Mouse (Mus musculus): Measurements from ENCODE around the gene Izumo2.
A peak's percentile ranks its signal among the peaks of the same experiment; 100 is the strongest.

Gene Izumo2

DNA sequence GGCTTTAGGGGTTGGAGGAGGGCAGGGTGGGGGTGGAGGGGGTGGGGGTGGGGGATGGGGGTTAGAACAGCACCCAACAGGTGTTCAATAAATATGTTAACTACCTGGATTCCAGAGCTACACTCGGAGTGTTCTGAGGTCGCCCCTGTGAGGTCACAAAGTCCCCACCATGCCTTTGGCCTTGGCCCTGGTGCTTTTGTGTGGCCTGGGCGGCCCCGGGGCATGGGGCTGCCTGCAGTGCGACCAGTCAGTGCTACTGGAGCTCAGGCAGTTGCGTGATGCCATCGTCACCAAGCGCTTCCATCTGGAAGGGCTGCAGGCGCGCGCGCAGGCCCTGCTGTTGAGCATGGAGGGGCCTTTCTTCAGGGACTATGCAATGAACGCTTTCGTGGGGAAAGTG, at the start of gene Izumo2:
Gene Izumo2, plus strand, starts transcription at position 169 of the 400 bp plus-strand sequence.
- no peak for DNase-seq

- no peak for DNase-seq
Observed at GRCm38 (mm10) chr7:44661219-44661618, 47.3 kb upstream of the Izumo2 start.

DNA sequence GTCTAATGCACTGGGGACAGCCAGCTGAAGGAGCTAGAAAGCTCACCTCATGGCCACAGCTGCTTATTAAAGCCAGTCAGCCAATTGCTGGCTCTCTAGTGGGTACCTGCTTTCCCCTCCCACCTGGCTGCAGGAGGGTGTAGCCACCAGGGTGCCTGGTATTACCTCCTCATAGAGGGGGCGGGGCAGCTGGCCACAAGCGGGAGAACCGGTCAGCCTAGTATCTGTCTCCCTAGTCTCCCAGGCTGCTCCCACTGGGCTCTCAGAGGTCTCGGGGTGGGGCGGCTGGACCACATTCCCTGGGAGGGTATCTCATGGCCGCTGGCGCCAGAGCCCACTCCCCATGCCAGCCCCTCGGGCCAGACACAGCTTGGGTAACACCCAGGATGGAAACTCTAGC, 46.4 kb upstream of the Izumo2 start:
- no peak for DNase-seq

GRCm38 (mm10) chr7:44662569-44662968, 46.0 kb upstream of the Izumo2 start:
- DNase-seq: no peak

- no peak for DNase-seq
Observed at GRCm38 (mm10) chr7:44663546-44663945, 45.0 kb upstream of the Izumo2 start.

DNA sequence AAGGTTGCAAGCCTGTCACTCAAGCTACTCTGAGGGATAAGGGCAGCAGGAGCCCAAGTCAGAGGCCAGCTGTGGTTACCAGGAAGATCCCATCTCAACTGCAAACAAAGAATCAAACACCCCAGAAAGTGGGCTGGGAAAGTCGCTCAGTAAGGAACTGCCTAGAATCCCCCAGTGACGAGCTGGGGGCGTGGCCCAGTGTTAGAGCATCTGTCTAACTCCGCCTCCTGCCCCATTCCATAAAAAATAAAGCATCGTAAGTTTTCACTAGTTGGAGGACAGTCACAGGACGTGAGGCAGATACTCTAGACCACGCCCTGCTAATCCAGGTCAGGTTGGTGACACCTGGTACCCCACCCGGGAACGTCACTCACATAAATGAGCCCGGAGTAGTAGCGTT, 43.8 kb upstream of the Izumo2 start:
- DNase-seq: no peak

DNA sequence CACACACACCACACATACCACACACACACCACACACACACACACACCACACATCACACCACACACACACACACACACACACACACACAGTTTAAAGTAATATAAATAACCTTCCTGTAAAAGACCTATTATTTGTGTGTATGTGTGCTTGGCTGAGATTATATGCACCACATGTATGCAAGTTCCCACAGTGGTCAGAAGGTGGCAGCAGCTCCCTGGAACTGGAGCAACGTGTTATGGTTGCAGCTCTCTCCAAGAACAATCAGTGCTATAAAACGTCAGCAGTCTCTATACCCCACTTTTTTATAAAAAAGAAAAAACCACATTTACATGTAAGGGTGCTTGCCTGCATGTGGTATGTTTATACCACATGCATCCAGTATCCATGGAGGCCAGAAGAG, 42.1 kb upstream of the Izumo2 start:
- no peak for DNase-seq

- no peak for DNase-seq
Observed at GRCm38 (mm10) chr7:44667996-44668738, 40.4 kb upstream of the Izumo2 start.

DNA sequence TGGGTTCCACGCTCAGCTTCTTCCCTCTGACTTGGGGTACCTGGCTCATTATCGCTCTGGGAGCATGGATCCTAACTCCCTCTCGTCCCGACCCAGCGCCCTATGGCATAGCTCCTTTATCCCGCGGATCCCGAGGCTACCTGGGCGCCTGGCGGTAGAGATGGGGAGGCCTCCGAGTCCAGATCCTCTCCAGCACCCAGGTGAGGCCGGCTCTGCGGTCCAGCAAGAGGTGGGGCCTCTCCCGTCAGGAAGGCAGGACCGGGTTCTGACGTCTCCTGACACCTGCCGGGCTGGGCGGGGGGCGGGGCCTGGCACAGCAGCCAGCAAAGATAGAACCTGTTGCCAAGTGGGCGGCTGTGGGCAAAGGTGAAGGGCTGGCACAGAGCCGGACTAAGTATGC, 39.4 kb upstream of the Izumo2 start:
- DNase-seq: peak; percentile 41

- DNase-seq: peak; percentile 97
Observed at GRCm38 (mm10) chr7:44670803-44671202, 37.7 kb upstream of the Izumo2 start, which contains the start of gene Myh14. Gene Myh14 (minus strand): TSS chr7:44670843.

DNA sequence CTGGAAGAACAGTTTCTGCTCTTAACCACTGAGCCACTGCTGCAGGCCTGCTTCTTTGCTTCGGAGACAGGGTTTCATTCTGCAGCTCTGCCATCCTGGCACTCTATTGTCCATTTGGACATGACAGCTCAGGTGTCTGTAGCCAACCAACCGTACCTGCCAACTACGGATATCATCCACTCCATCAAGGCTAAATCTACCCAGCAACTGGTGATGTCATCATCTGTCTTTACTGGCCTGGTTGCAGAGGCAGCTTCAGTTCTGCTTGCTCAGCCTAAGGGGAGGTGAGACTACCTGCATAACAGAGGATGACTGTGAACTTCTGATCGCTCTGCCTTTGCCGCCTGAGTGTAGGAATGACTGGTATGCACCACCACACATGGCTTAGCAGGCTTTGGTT, 36.3 kb upstream of the Izumo2 start:
- no peak for DNase-seq

GRCm38 (mm10) chr7:44674511-44674910, 34.0 kb upstream of the Izumo2 start:
- no peak for DNase-seq

DNA sequence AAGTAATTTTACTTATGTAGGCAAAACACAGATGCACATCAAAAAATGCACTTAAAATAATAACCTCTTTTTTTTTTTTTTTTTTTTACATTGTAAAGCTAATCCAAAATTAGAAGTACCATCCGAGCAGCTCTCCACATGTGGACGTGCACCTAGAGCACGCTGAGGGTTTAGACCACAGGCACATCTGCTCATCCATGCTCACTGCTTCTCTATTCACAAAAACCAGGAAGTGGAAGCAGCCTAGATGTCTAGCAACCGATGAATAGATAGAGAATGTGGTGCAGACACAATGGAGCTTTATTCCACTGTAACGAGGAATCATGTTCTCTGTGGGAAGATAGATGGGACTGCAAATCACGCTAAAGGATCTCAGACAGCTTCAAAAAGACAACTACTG, 33.4 kb upstream of the Izumo2 start:
- no peak for DNase-seq

DNA sequence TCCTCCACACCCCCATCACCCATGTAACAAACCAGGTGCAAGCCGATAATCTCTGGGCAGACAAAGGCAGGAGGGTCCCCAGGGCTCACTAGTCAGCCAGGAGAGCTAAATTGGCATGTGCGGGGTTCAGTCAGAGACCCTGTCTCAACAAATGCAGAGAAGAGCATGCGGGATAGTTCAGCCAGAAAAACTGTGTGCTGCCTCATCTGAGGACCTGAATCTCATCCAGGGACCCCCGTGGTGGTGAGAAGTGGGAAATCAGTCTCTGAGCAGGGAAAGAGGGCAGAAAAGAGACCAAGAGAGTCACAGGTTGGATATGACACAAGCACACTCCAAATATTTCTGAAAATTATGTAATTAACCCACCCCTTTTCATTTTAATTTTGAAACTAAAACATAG, 32.4 kb upstream of the Izumo2 start:
- DNase-seq: no peak

DNA sequence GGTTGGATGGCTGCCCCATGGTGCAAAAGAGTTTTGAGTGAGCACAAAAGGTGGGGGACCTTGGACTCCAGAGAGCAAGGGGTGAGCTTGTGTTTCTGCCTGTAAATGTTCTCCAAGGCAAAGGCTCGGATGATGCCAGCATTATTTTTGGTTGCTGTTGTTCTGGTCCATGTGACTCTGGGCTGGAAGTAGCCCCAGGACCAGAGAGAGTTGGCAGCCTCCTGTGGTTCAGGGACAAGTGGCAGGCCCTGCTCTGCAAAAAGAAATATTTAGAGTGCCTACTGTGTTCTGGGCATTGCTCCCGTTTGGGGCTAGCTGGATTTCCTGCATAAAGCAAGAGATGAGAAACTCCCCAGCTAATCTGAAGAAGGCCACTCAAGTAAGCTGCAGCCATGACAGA, 31.9 kb upstream of the Izumo2 start:
- peak; percentile 73 for DNase-seq

- DNase-seq: no peak
Observed at GRCm38 (mm10) chr7:44683656-44684055, 24.9 kb upstream of the Izumo2 start.

DNA sequence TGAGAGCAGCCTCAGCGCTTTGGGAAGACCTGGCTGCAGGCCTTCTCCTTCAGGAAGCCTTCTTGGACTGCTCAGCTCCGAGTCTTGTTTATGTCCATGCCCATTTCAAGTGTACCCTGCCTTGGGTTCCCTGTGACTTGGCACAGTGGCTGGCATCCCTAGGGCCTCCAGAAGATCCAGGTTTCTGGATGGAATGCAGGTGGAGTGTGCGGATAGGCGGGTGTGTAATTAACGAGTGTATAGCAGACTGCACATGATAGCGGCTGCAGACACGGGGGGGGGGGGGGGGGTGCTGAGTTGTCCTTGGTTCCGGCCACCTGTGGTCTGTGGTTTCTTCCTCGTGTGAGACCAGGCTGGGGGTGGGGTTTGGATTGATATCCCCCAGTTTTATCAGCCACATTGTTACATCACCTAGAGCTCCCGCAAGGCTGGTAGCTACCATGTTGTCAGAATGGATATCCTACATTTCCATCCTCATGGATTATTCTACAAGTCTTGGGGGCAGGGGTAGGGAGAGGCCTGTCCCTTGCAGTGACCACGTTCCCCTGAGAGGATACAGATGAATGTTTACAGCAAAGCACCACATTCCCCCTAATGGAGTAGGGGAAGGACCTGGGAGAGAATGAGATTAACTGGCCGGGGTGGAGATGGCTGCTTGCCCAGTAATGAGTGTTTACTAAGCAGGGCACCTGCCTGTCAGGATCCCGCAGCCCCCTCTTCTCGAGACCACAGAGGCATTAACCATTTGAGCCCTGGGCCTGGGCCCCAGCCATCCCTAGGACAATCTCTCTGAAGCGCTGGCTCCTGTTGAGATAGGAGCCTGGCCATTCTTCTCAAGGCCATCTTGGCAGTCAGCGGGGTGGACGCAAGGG, 22.8 kb upstream of the Izumo2 start:
- DNase-seq: no peak

DNA sequence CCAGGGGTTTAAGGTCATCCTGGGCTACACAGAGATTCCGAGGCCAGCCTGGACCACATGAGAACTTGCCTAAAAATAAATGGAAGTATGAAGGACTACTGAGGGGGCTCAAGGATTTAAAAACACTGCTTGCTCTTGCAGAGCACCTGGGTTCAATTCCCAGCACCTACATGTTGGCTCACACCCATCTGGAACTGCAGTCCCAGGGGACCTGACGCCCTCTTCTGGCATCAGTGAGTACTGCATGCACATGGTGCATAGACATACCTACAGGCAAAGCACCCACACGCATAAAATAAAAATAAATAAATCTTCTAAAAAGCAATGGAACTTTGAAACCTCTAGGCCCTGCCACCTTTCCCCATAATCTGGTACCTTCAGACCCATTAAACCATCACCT, 19.7 kb upstream of the Izumo2 start:
- no peak for DNase-seq

DNA sequence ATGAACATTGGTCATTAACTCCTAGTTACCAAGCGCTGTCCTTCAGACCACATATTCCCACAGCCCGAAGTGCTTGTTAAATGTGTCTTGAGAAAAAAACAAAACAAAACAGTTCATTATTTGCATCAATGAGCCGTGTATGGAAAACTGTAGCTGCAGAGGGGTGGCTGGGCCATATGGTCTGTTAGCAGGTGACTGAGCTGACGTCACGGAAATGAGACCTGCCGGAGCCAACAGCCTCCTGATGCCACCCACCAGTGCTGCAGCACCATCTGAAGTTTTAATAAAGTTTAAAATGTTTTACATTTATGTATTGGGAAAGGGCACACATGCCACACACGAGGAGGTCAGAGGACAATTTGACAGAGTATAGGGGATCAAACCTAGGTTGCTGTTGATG, 19.2 kb upstream of the Izumo2 start:
- no peak for DNase-seq

DNA sequence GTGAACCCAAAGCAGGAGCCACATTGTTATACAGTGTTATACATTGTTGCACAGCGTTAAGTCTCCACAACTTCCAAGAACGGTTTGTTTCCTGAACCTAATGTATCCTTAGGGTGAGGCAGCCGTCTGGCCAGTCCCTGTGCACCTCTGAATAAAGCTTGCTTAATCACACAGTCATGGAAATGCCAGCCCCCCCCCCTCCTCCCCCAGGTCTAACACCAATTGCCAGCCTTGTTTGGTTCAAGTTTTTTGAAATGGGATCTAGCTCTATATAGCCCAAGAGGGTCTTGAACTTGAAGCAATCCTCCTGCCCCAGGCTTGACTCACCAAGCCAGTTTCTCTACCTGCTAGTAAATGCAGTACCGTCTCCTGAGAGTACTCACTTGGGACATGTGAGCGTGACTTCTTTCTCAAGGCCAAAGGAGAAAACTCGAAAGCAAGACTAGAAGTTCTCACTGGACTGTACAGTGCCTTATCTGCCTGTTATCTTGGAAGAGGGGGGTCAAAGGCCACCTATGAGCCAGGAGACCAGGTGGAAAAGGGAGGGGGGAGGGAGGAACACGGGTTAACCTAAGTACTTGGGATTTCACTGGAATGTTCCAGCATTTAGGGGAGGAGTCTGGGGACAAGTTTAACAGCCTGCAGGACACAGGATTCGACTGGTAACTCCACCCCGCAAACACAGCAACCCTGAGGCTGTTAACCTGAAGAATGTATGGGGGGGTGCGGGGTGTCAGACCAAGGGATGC, 14.9 kb upstream of the Izumo2 start:
- no peak for DNase-seq

- no peak for DNase-seq
Observed at GRCm38 (mm10) chr7:44695223-44695622, 13.3 kb upstream of the Izumo2 start.

DNA sequence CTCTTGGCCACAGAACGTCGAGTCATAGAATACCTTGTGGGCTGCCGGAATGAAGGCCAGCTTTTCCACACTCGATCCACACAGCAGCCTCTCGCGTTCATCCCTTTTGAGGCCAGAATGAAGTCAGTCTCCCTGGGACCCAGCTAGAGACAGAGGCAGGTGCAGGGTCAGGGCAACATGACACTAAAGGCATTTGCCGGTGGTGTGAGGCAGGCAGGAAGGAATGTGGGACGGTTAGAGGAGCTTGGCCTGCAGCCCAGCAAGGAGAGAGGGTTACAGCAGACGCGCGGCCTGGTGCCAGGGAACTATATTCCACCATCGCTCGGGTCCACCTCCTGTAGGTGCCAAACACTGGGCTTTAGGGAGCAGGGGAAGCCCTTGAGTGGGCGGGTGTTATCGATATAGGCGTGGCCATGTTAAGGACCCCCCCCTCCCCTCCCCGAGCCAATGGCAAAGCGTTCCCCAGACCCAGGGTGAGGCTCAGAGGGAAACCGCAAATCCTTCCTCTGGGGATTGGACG, 11.3 kb upstream of the Izumo2 start:
- DNase-seq: peak; percentile 61

DNA sequence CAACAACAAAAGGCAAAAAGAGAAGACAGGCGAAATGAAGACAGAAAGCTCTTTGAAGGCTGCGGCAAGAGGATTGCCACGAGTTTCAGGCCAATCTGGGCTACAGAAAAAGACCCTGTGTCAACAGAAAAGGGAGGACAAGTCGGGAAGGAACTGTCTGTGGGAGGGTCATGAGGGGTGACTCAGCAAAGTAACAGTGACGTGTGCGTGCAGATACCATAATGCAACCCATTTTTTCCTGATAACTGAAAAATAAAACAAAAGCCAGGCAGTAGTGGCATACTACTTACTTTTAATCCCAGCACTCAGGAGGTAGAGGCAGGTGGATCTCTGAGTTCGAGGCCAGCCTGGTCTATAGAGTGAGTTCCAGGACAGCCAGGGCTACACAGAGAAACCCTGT, 10.6 kb upstream of the Izumo2 start:
- DNase-seq: no peak
